Mouse (Mus musculus): ENCODE data around the gene Ptprd. TPM values are rescaled to one million over a fixed set of nuclear protein-coding genes. Genes with fewer than 3 reads are reported as not detected.

Ptprd gene
- polyA plus RNA-seq, 1 experiment = 7.4 TPM

- WGBS = 73% methylated on average over 2 of the region's 2 CpGs
- Histone ChIP-seq H3K4me1 (ENCODE audit: control insufficient read depth, insufficient read depth, low read length) (no peaks in the 10 kb centered on the region), H3K4me3 (replicated peaks; ENCODE audit: control insufficient read depth, low read depth, low read length) (no peak overlapping the region), H3K27ac (ENCODE audit: control insufficient read depth, insufficient read depth, low read depth, low read length, poor library complexity) (no peak overlapping the region)
- no peak for TF ChIP-seq POLR2A (IDR thresholded peaks at IDR 0.05; ENCODE audit: borderline replicate concordance, control insufficient read depth, low read depth, low read length)
- no peak for TF ChIP-seq CTCF (IDR thresholded peaks at IDR 0.05; ENCODE audit: control insufficient read depth, insufficient read depth, low read length)
These were observed 1801.7 kb downstream of the Ptprd start for GRCm38 (mm10) chr4:76410053-76410452.

GRCm38 (mm10) chr4:76409159-76409558, 1802.6 kb downstream of the Ptprd start:
- Histone ChIP-seq H3K27ac (ENCODE audit: control insufficient read depth, insufficient read depth, low read depth, low read length, poor library complexity) (no peak overlapping the region), H3K4me1 (ENCODE audit: control insufficient read depth, insufficient read depth, low read length) (no peaks in the 10 kb centered on the region), H3K4me3 (replicated peaks; ENCODE audit: control insufficient read depth, low read depth, low read length) (no peak overlapping the region)
- 61% methylated on average over 3 of the region's 3 CpGs for WGBS
- no peak for TF ChIP-seq CTCF (IDR thresholded peaks at IDR 0.05; ENCODE audit: control insufficient read depth, insufficient read depth, low read length)

- TF ChIP-seq CTCF (IDR thresholded peaks at IDR 0.05; ENCODE audit: control insufficient read depth, insufficient read depth, low read length) = no peak
- TF ChIP-seq POLR2A (IDR thresholded peaks at IDR 0.05; ENCODE audit: borderline replicate concordance, control insufficient read depth, low read depth, low read length) = no peak
- Histone ChIP-seq H3K27ac (ENCODE audit: control insufficient read depth, insufficient read depth, low read depth, low read length, poor library complexity) (no peak overlapping the region), H3K4me3 (replicated peaks; ENCODE audit: control insufficient read depth, low read depth, low read length) (no peak overlapping the region), H3K4me1 (ENCODE audit: control insufficient read depth, insufficient read depth, low read length) (no peaks in the 10 kb centered on the region)
- 69% methylated on average over 5 of the region's 5 CpGs for WGBS
These were observed 1805.8 kb downstream of the Ptprd start for GRCm38 (mm10) chr4:76405862-76406454.

GRCm38 (mm10) chr4:76403219-76403618, 1808.5 kb downstream of the Ptprd start:
- no peak for TF ChIP-seq CTCF (IDR thresholded peaks at IDR 0.05; ENCODE audit: control insufficient read depth, insufficient read depth, low read length)
- no peak for TF ChIP-seq POLR2A (IDR thresholded peaks at IDR 0.05; ENCODE audit: borderline replicate concordance, control insufficient read depth, low read depth, low read length)
- H3K4me3 ChIP-seq (replicated peaks; ENCODE audit: control insufficient read depth, low read depth, low read length) = no peak overlapping the region
- no peaks in the 10 kb centered on the region for H3K4me1 ChIP-seq (ENCODE audit: control insufficient read depth, insufficient read depth, low read length)
- WGBS = 61% methylated on average over 5 of the region's 5 CpGs
- no peak overlapping the region for H3K27ac ChIP-seq (ENCODE audit: control insufficient read depth, insufficient read depth, low read depth, low read length, poor library complexity)

GRCm38 (mm10) chr4:76387887-76388286, 1823.9 kb downstream of the Ptprd start:
- H3K4me3 ChIP-seq (replicated peaks; ENCODE audit: control insufficient read depth, low read depth, low read length) = no peak overlapping the region
- WGBS = 81% methylated on average over 5 of the region's 5 CpGs
- no peak for TF ChIP-seq POLR2A (IDR thresholded peaks at IDR 0.05; ENCODE audit: borderline replicate concordance, control insufficient read depth, low read depth, low read length)
- TF ChIP-seq CTCF (IDR thresholded peaks at IDR 0.05; ENCODE audit: control insufficient read depth, insufficient read depth, low read length) = no peak
- no peaks in the 10 kb centered on the region for H3K4me1 ChIP-seq (ENCODE audit: control insufficient read depth, insufficient read depth, low read length)
- no peak overlapping the region for H3K27ac ChIP-seq (ENCODE audit: control insufficient read depth, insufficient read depth, low read depth, low read length, poor library complexity)

- no peak for TF ChIP-seq CTCF (IDR thresholded peaks at IDR 0.05; ENCODE audit: control insufficient read depth, insufficient read depth, low read length)
- no peak for TF ChIP-seq POLR2A (IDR thresholded peaks at IDR 0.05; ENCODE audit: borderline replicate concordance, control insufficient read depth, low read depth, low read length)
- Histone ChIP-seq H3K4me1 (ENCODE audit: control insufficient read depth, insufficient read depth, low read length) (no peaks in the 10 kb centered on the region), H3K4me3 (replicated peaks; ENCODE audit: control insufficient read depth, low read depth, low read length) (no peak overlapping the region), H3K27ac (ENCODE audit: control insufficient read depth, insufficient read depth, low read depth, low read length, poor library complexity) (no peak overlapping the region)
- WGBS = 65% methylated on average over 7 of the region's 7 CpGs
These were observed 1824.6 kb downstream of the Ptprd start for GRCm38 (mm10) chr4:76386978-76387824.

- Histone ChIP-seq H3K4me1 (ENCODE audit: control insufficient read depth, insufficient read depth, low read length) (no peaks in the 10 kb centered on the region), H3K27ac (ENCODE audit: control insufficient read depth, insufficient read depth, low read depth, low read length, poor library complexity) (no peak overlapping the region), H3K4me3 (replicated peaks; ENCODE audit: control insufficient read depth, low read depth, low read length) (no peak overlapping the region)
- TF ChIP-seq CTCF (IDR thresholded peaks at IDR 0.05; ENCODE audit: control insufficient read depth, insufficient read depth, low read length) (no peak), POLR2A (IDR thresholded peaks at IDR 0.05; ENCODE audit: borderline replicate concordance, control insufficient read depth, low read depth, low read length) (no peak)
- 86% methylated on average over 5 of the region's 5 CpGs for WGBS
These were observed 1825.9 kb downstream of the Ptprd start for GRCm38 (mm10) chr4:76385818-76386217.

GRCm38 (mm10) chr4:76380312-76380917, 1831.3 kb downstream of the Ptprd start:
- 77% methylated on average over 6 of the region's 6 CpGs for whole genome bisulfite sequencing
- no peak overlapping the region for H3K4me3 ChIP-seq (replicated peaks; ENCODE audit: control insufficient read depth, low read depth, low read length)
- TF ChIP-seq POLR2A (IDR thresholded peaks at IDR 0.05; ENCODE audit: borderline replicate concordance, control insufficient read depth, low read depth, low read length) (no peak), CTCF (IDR thresholded peaks at IDR 0.05; ENCODE audit: control insufficient read depth, insufficient read depth, low read length) (no peak)
- H3K4me1 ChIP-seq (ENCODE audit: control insufficient read depth, insufficient read depth, low read length) = no peaks in the 10 kb centered on the region
- no peak overlapping the region for H3K27ac ChIP-seq (ENCODE audit: control insufficient read depth, insufficient read depth, low read depth, low read length, poor library complexity)
